Mouse (Mus musculus): ENCODE measurements around the gene Kif6.

The Kif6 gene

GRCm38 (mm10) chr17:49737217-49737774 is 122.4 kb downstream of the Kif6 start:
- no peak for DNase-seq (ENCODE audit: low spot score)

GRCm38 (mm10) chr17:49738351-49738750 is 123.4 kb downstream of the Kif6 start:
- DNase-seq (ENCODE audit: low spot score) = no peak

DNA sequence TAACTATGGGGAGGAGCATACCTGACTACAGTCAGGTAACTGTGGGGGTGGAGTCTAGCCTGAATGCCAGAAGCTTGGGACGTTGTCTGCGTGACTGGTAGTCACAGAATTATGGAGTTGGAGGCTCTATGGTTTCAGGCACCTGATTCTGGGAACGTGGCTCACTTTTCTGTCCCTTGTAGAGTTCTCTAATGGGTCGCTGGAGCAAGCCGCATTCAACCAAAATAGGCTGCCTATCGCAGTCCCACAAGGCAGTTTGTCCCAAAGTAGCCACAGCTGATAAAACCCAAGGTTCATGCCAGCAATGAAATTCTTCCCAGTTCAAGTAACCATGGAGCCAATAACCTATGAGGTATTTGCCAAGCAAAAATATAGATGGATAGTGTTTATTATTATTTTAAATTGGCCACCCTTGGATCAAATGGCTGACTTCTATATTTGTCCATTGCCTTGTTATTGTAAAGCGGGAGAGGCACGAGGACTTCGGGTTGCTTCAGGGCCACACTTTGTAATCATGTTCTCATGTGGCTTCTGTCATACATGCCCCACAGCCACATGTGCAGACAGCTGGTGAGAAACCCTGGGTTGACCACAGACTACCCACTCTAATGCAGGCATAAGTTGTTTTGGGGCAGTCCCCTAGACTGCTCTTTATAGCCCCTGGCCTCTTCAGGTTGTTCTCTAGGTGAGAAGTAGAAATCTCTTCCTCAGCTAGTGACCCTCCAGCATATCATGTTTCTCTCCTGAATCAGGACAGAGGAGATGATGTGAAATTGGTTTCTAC is 125.2 kb downstream of the Kif6 start:
- no peak for DNase-seq (ENCODE audit: low spot score)

DNA sequence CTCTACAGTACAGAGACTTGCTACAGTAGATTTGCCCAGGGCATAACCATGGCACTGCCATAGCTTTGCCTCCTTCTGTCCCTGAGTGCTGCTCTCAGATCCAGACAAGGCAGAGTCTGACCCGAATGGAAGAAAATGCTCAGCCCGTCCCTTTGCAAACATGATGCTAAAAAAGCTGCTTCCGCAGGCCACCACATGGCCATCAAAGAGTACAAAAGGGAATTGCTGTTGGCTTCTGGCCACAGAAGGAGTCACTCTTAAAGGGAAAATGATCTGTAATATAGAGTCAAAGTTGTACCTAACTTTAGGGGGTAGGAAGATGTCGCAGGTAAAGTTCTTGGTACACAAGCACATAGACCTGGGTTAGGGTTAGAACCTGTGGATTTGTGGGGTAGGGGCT is 126.2 kb downstream of the Kif6 start:
- DNase-seq (ENCODE audit: low spot score) = no peak

- DNase-seq (ENCODE audit: low spot score) = no peak
These were observed 127.0 kb downstream of the Kif6 start for GRCm38 (mm10) chr17:49741927-49742326.

GRCm38 (mm10) chr17:49743580-49744463 is 128.9 kb downstream of the Kif6 start:
- no peak for DNase-seq (ENCODE audit: low spot score)

DNA sequence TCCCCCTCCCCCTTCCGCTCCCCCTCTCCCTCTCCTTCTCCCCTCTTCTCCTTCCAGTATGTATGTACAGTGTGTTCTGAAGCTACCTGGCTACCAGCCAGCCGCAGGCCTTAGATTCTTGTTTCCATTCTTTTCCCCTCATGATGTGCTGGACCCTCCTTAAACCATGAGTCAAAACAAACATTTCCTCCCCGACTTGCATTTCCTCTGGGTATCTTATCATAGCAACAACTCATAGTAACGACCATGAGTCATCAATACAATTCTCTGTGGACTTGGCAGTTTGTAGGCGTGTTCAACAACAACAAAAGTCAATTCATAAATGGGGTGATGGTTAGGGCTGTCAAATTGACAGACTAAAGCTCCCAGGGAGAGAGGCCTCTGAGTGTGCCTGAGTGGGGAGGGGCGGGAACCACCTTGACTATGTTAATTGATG is 136.0 kb downstream of the Kif6 start:
- DNase-seq (ENCODE audit: low spot score) = no peak

DNA sequence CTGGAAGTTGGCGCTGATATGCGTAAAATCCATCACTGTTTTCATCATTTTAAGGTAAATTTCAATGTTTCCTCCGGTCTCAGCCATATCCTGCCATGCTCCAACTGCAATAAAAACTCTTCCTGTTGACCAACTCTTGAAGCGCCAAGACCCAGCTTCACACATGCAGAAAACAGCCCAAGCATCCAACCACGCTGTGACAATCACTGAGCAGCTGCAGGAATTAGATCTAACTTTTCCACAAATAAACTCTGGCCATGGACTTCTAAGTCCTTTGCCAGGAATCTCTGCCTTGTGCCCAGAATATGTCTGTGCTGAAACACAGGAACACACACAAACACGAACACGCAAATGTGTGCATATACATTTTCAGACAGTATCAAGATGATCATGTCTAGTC is 138.9 kb downstream of the Kif6 start:
- DNase-seq (ENCODE audit: low spot score) = no peak

GRCm38 (mm10) chr17:49756862-49757261 is 141.9 kb downstream of the Kif6 start:
- peak; percentile 34 for DNase-seq (ENCODE audit: low spot score)

- no peak for DNase-seq (ENCODE audit: low spot score)
These were observed 144.1 kb downstream of the Kif6 start for GRCm38 (mm10) chr17:49759047-49759446.

DNA sequence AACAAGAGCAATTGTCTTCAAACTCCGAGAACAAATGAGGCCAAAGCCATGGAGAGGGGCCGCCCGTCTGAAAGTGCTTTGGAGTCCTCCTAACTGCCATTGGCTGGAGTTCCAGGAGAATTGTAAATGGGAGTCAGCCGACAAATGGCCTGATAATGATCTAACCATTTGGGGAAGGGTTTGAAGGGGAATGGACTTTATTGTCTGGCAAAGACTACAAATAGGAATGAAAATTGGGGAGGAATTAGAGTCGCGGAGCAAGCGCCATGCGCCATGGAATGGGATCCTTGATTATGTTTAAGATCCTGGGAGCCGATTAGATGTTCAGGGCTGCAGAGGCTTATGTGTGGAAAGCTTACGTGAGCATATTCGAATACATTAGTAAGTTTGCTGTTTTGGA is 146.3 kb downstream of the Kif6 start:
- no peak for DNase-seq (ENCODE audit: low spot score)

DNA sequence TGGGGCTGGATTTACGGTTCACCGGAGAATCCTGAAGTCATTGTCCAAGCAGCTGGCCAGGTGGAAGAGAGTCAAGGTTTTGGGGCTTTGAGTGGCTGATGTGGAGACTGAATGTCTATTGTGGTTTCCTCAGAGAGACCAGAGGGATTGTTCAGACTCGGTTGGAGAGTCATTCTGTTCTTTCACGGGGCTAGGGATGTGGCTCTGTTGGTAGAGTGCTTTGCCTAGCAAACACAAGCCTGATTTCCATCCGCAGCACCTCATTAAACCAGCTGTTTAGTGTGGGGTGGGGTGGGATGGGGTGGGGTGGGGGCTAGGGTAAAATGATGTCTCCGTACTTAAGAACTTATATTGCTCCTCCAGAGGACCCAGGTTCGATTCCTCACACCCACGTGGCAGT is 146.9 kb downstream of the Kif6 start:
- no peak for DNase-seq (ENCODE audit: low spot score)

DNA sequence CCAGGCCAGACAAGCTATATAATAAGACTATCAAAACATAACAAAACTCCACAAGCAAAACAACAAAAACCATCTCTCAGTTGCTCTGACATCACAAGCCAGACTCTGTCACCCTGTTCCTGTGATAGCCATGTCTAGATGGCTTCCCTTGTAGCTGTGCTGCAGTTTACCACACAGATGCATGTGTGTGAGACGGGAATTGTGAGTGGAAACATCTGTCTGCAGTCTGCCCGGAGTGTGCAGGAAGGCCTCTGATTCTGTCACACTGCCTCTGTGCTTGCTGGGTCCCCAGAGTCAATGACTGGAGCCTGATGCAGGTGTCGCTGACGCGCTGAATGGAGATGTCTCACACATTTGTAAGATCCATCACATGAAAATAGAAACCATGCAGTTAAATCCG is 150.0 kb downstream of the Kif6 start:
- DNase-seq (ENCODE audit: low spot score) = no peak

DNA sequence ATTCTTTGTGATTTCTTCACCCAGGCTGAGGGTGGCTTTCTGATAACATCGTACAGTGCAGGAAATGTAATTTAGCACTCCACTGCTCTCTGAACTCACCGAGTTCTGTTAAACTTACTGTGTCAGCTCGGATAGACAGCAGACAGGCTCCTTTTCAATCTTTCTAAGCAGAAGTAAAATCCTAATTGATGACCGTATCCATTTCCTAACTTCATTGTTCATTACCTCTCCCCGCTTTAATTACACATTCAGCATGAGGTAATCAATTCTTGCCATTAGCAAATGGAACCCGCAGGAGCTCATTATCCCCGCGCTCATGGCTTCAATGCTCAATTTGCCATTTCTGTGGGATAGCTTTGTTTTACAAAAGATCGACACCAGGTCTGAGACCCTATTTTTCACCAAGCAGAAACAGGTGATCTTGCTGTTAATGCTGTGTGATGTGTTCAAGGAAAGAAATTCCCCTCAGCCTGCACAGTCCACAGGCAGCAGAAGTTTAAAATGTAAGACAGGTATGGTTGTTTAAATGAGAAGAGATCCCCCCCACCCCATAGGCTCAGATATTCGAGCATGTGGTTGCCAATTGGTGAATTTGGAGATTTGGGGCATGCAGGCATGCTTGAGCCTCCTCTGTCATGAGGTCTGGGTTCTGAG is 152.9 kb downstream of the Kif6 start:
- no peak for DNase-seq (ENCODE audit: low spot score)

DNA sequence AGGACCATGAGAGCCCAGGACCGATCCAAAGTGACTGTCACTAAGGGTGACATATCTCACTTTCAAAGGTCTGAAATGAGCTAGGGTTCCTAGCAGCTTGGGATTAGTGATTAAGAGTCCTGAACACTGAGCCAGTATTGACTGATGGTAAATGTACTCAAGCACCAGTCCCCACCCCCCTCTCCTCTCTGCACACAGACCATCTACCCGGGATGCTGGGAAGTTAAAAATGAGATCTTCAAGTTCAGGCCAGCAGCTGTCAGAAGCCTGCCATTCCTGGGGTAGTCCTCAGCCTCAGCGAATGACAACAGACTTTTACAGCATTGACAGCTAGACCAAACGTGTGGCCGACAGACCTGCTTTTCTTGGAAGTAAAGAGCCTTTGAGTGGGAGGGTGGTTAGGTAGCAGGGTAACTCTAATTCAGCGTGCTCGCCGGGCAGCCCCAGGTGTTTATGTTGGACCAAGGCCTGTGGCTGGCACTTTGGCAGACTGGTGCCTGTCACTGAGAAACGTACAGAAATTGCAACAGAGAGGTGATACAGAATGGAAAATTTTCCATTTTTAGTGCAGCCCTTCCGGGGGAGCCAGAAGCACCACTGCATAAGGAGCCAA is 156.9 kb downstream of the Kif6 start:
- no peak for DNase-seq (ENCODE audit: low spot score)

DNA sequence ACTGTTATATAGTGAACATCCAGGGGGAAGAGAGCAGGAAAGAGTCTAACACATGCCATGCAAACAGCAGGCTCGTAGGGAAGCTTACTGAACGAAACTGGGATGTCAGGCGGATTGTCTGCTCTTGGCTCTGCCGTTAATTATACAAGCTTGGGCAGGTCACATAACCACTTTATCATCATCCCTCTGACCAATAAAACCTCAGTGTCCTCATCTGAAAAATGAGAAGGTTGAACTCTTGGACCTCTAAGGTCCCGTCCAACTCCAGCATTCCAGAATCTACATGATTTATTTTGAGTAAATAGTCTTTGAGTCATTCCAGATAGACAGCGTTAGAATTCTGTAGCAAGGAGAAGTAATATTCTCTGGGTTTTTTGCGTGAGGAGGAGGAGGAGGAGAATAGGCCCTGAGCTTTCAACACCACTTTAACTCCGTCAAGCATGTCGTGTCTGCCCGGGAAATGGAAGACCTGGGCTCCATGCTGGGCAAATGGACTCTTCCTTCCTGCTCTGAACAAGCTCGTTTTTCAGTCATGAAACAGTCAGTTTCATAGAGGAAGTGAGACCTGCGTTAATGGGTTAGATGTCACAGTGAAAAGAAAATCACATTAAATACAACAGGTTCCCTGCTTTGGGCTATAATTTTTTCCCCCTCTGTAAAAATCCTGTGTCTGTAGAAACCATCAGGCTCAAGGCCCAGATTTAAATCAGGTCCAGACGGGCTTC is 162.3 kb downstream of the Kif6 start:
- no peak for DNase-seq (ENCODE audit: low spot score)

GRCm38 (mm10) chr17:49779066-49779465 is 164.1 kb downstream of the Kif6 start:
- no peak for DNase-seq (ENCODE audit: low spot score)

DNA sequence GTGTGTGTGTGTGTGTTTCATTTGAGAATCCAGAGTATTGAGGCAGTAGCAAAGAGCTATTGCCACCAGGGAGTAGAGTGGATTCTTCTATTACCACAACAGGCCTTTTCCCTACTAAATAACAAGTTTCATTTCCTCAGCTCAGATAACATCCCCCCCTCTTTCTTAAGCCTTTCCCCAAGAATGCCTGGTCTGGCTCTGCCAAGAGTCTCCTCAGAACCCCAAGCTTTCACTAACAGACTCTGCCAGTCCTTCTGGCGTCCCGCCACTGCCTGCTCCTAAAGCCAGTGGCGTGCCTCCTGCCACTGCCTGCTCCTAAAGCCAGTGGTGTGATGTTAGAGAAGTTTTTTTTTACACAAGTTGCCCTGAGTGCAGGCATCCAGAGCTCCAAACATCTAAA is 164.6 kb downstream of the Kif6 start:
- DNase-seq (ENCODE audit: low spot score) = no peak

GRCm38 (mm10) chr17:49785851-49786250 is 170.9 kb downstream of the Kif6 start:
- DNase-seq (ENCODE audit: low spot score) = no peak

DNA sequence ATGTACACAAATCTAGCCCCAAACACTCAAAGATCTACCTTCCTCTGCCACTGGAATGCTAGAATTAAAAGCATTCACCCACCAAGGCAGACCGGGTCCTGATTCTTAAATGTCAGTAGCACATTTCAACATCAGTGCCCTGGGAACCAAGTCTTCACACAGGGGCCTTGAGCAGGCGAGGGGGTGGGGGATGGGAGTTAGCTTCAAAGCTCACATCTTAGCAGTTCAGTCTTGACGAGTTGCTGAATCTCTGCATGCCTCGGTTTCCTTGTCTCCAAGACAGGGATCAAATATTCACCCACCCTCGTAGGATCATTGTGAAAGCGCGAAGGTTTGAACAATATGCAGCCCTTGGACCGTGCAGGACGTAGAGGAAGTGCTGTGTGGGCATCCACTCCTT is 172.4 kb downstream of the Kif6 start:
- no peak for DNase-seq (ENCODE audit: low spot score)

Measured in ovary, postnatal 10 days (tissue).